Mouse (Mus musculus) liver, embryonic 14.5 days (tissue): ENCODE measurements at regions not wholly inside any gene's neighbourhood (a gene's known extent, or its start where the extent isn't known, plus 50 kb on each side); places are given as distances from the start of the nearest gene placed in this dataset.

ENCODE experiments used
- CTCF ChIP-seq: IDR thresholded peaks from 2 replicates; pipeline ENCODE4 v1.5.1; 2016; ENCODE audit warnings: antibody characterized with exemption, low read depth, control low read depth
- EP300 ChIP-seq: IDR thresholded peaks from 2 replicates; pipeline ENCODE4 v1.6.1; 2016; ENCODE audit warnings: antibody characterized with exemption, low read depth

DNA sequence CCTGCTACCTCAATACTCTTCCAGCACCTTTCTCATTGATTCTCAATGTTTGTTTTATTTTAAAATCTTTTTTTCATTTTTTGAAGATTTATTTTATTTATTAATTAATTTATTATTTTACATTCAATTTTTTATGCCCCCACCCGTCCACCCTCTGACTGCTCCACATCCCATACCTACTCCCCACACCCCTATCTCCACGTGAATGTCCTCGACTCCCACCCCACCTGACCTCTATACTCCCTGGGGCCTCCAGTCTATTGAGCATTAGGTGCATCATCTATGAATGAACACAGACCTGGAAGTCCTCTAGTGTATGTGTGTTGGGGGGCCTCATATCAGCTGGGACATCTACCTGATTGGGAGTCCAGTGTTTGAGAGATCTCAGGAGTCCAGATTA lies 251.0 kb upstream of the 2610001J05Rik start:
- TF ChIP-seq CTCF = no peak
- no peak for TF ChIP-seq EP300
